Mouse (Mus musculus) embryonic fibroblast, embryonic 13.5 days (primary cell): ENCODE measurements around the gene Akap2.

Experiments used
- CTCF ChIP-seq: IDR thresholded peaks from 2 replicates; pipeline ENCODE4 v1.5.1; 2011; ENCODE audit warnings: mild to moderate bottlenecking, control low read depth, low read length, moderate library complexity, borderline replicate concordance; ENCODE audit not compliant: insufficient read depth
- POLR2A ChIP-seq: IDR thresholded peaks from 2 replicates; pipeline ENCODE4 v1.6.1; 2011; ENCODE audit warnings: low read depth, mild to moderate bottlenecking, control low read depth, low read length, moderate library complexity

DNA sequence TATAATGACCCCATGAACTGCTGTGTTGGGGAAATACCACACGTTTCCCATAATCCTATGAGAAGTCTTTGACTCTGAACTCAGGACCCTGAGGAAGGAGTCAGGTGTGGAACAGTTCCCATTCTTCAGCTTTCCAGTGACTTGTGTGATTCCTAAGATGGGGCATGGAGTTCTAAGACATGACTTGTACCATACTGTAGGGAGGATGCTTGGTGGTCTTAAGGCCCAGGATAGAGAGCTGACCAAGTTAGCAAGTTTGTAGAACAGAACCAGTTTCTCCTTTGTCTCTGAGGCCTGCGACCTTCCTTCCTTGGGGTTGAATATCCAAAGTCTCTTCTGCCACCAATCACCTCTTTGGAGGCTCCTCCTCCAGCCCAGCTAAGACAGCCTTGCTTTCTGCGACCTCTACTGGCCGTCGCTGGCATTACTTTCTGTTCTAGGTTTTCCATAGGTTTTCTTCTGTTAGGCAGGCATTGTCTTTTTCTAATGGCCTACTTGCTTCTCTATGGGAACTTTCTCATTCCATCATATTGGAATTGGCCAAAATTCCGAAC, 162.4 kb downstream of the Akap2 start:
- TF ChIP-seq CTCF (peak; percentile 65; the same call in 1 of the 2 replicates), POLR2A (no peak)
